Mouse (Mus musculus): ENCODE data around the gene Mzf1.

DNA sequence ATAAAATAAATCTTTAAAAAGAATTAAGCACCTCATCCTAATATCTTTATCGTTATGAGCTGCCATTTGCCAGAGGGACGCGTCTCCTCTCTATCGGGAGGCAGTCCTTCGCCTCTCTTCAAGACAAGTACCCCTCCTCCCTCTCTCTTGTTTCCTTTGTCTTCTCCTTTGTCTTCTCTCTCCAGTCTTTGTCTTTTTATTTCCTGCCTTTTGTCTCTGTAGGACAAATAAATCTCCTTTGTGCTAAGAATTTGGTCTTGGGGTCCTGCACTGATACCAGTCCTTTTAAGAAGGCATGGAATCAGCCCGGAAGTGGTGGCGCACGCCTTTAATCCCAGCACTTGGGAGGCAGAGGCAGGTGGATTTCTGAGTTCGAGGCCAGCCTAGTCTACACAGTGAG is 5.0 kb upstream of the Mzf1 start:
- TF ChIP-seq CTCF (IDR thresholded peaks at IDR 0.05; ENCODE audit: borderline replicate concordance, extremely low read depth, insufficient read depth, insufficient read length) (no peak), POLR2A (IDR thresholded peaks at IDR 0.05; ENCODE audit: borderline replicate concordance, extremely low read depth, insufficient read depth, insufficient read length, poor library complexity, severe bottlenecking) (no peak)

Measured in brain, embryonic 14.5 days (tissue).